Mouse (Mus musculus) adrenal gland, adult 2 months (tissue): ENCODE data around the gene Syn3. TPM values are rescaled to one million over a fixed set of nuclear protein-coding genes. Genes with fewer than 3 reads are reported as not detected.
A peak's percentile ranks its signal among the peaks of the same experiment; 100 is the strongest.
"Not testable (repeated sequence)": the region's sequence is repeated elsewhere in the genome, so short reads cannot be mapped to it uniquely, and the experiment has no call there.

Experiments used
- DNase-seq: peaks from one replicate; pipeline ENCODE4 v3.0.0; 2021
- long read RNA-seq: library from polyadenylated mRNA; stranded (forward); transcript quantifications from one replicate; pipeline ENCODE4 v2.0.0, GENCODE M21; 2021
- polyA plus RNA-seq: library from polyadenylated mRNA; depleted of rRNA; stranded (reverse); fragments of >200 nt; gene quantifications from 2 replicates; pipeline ENCODE4 v1.2.3, GENCODE M21; 2012; rRNA removed
- total RNA-seq, 2 experiments: library from RNA; stranded (reverse); gene quantifications; 2 replicates each; pipeline ENCODE4 v1.2.3; 2021

Syn3 gene
- 1 to 10 TPM; 2.7 to 3.6 TPM for total RNA-seq
- 1.1 and 1.3 TPM in 2 replicates for polyA plus RNA-seq
- long read RNA-seq, partial matches to known transcripts: 1 of 6 reads
- long read RNA-seq, other reads (novel, unspliced or antisense): 5 of 6 reads

- peak; percentile 92 for DNase-seq
Measured at GRCm38 (mm10) chr10:86498673-86499391, at the start of gene Syn3. Gene Syn3 (minus strand): TSS chr10:86498896.

GRCm38 (mm10) chr10:86526357-86526874 lies 27.7 kb upstream of the Syn3 start:
- DNase-seq: not testable (repeated sequence)

GRCm38 (mm10) chr10:86513801-86514200 lies 15.1 kb upstream of the Syn3 start:
- peak; percentile 29 for DNase-seq

GRCm38 (mm10) chr10:86510941-86511340 lies 12.2 kb upstream of the Syn3 start:
- no peak for DNase-seq

GRCm38 (mm10) chr10:86502063-86502462 lies 3.4 kb upstream of the Syn3 start:
- no peak for DNase-seq

- peak; percentile 54 for DNase-seq
Measured at GRCm38 (mm10) chr10:86498051-86498672, 534 bp downstream of the Syn3 start.

GRCm38 (mm10) chr10:86495851-86496250 lies 2.8 kb downstream of the Syn3 start:
- no peak for DNase-seq

GRCm38 (mm10) chr10:86493140-86493539 lies 5.6 kb downstream of the Syn3 start:
- DNase-seq: no peak

- DNase-seq: no peak
Measured at GRCm38 (mm10) chr10:86492089-86492907, 6.4 kb downstream of the Syn3 start.

- no peak for DNase-seq
Measured at GRCm38 (mm10) chr10:86491316-86492088, 7.2 kb downstream of the Syn3 start.

GRCm38 (mm10) chr10:86488544-86488943 lies 10.2 kb downstream of the Syn3 start:
- no peak for DNase-seq

GRCm38 (mm10) chr10:86485971-86486370 lies 12.7 kb downstream of the Syn3 start:
- DNase-seq: no peak

- peak; percentile 17 for DNase-seq
Measured at GRCm38 (mm10) chr10:86483968-86484367, 14.7 kb downstream of the Syn3 start.

GRCm38 (mm10) chr10:86482496-86482895 lies 16.2 kb downstream of the Syn3 start:
- no peak for DNase-seq

GRCm38 (mm10) chr10:86480711-86481110 lies 18.0 kb downstream of the Syn3 start:
- DNase-seq: no peak

GRCm38 (mm10) chr10:86479718-86480121 lies 19.0 kb downstream of the Syn3 start:
- no peak for DNase-seq

GRCm38 (mm10) chr10:86476720-86477119 lies 22.0 kb downstream of the Syn3 start:
- DNase-seq: no peak

- DNase-seq: no peak
Measured at GRCm38 (mm10) chr10:86475270-86475669, 23.4 kb downstream of the Syn3 start.

- DNase-seq: no peak
Measured at GRCm38 (mm10) chr10:86474176-86475154, 24.2 kb downstream of the Syn3 start.

- peak; percentile 26 for DNase-seq
Measured at GRCm38 (mm10) chr10:86473637-86474154, 25.0 kb downstream of the Syn3 start.
